Mouse (Mus musculus): ENCODE measurements around the gene Oca2.

DNA sequence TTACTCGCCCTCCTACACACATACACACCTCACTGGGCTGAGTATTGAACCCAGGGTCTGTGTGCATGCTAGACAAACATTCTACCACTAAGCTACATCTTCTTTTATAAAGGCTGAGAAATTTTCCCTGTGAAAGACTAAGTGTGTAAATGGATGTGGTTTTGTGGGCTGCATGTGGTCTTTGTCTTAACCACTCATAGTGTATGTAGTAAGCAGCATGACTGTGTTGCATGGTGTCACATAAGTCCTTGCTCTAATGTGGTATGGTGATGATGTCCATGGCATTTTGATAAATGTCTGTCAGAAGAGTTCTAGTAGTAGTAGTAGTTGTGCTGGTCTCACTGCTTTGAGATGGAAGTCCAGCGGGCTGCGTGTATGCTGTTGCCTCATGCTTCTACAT lies 36.7 kb upstream of the Oca2 start:
- TF ChIP-seq MYOG (IDR thresholded peaks at IDR 0.05; ENCODE audit: control insufficient read depth, extremely low read depth, insufficient read length) (no peak), CEBPB (IDR thresholded peaks at IDR 0.05; ENCODE audit: low read depth) (no peak), CTCF (IDR thresholded peaks at IDR 0.05; ENCODE audit: control insufficient read depth, insufficient read depth, insufficient read length) (no peak), MAX (IDR thresholded peaks at IDR 0.05) (no peak)
